In genomic region chr11:103464443-103464842, GRCm38 (mm10) we compare ENCODE assay signal across 9 mouse cellular contexts. TPM values are rescaled to one million over a fixed set of nuclear protein-coding genes. Genes with fewer than 3 reads are reported as not detected.
A peak's percentile ranks its signal among the peaks of the same experiment; 100 is the strongest.
DNase-seq lines count a peak whose midpoint lies in the region; ATAC-seq and TF ChIP-seq lines count a peak whose summit lies in the region.
"Had no signal": no experiment of that assay in that cellular context is flagged by ENCODE, and none has a peak within 500 bp of the region (broad histone marks: within the 10 kb centered on the region; RNA-seq: fewer than 3 reads in every experiment).

No protein-coding gene starts in this region.

- WGBS in intestine, postnatal 0 days = 80% methylated on average over 7 of the region's 7 CpGs
- 69% methylated on average over 7 of the region's 7 CpGs for WGBS in intestine, embryonic 16.5 days
- 62% methylated on average over 7 of the region's 7 CpGs for WGBS in heart, embryonic 11.5 days (ENCODE audit: insufficient replicate concordance)

- DNase-seq in NIH3T3 (ENCODE audit: low read depth) = peak; percentile 38
- DNase-seq in forelimb bud, embryonic 11.5 days (ENCODE audit: low read depth, low spot score) = peak; percentile 23
- no peak for DNase-seq in layer of hippocampus, postnatal 14 days (ENCODE audit: low spot score in 2 of 2)
- DNase-seq in frontal cortex, postnatal 25 days (ENCODE audit: low spot score in 2 of 2) = no peak

- H3K27me3 ChIP-seq in intestine, postnatal 0 days (replicated peaks; ENCODE audit: control insufficient read depth, insufficient read depth, low read length) = no peaks in the 10 kb centered on the region
- H3K27me3 ChIP-seq in intestine, embryonic 16.5 days (replicated peaks; ENCODE audit: control insufficient read depth, insufficient read depth, low read length) = no peaks in the 10 kb centered on the region
- no peaks in the 10 kb centered on the region for H3K27me3 ChIP-seq in heart, embryonic 11.5 days (ENCODE audit: control insufficient read depth, insufficient read depth, low read length)

- no peaks in the 10 kb centered on the region for H3K9me3 ChIP-seq in intestine, postnatal 0 days (ENCODE audit: control insufficient read depth)
- H3K9me3 ChIP-seq in intestine, embryonic 16.5 days (ENCODE audit: control insufficient read depth, low read length) = no peaks in the 10 kb centered on the region
- no peaks in the 10 kb centered on the region for H3K9me3 ChIP-seq in heart, embryonic 11.5 days (replicated peaks; ENCODE audit: control insufficient read depth, low read length)

- no peak for ATAC-seq in intestine, postnatal 0 days
- no peak for ATAC-seq in intestine, embryonic 16.5 days
- peak; percentile 61; the same call in 1 of the 2 replicates for ATAC-seq in neutrophil, adult 5-6 weeks (ENCODE audit: extremely low read depth, insufficient number of reproducible peaks, low FRiP score, poor library complexity, severe bottlenecking)
- ATAC-seq in heart, embryonic 11.5 days (replicated peaks; ENCODE audit: insufficient number of reproducible peaks, low FRiP score, low TSS enrichment) = no peak

- peak; percentile 56 for TF ChIP-seq CTCF in intestine, postnatal 0 days (IDR thresholded peaks at IDR 0.05; ENCODE audit: low read depth)

- no peak overlapping the region for H3K4me2 ChIP-seq in intestine, postnatal 0 days (replicated peaks; ENCODE audit: low read depth)
- H3K4me2 ChIP-seq in intestine, embryonic 16.5 days (ENCODE audit: low read depth, low read length) = no peak overlapping the region
- H3K4me2 ChIP-seq in heart, embryonic 11.5 days = no peak overlapping the region

- no peak overlapping the region for H3K4me3 ChIP-seq in intestine, postnatal 0 days (ENCODE audit: low read depth, low read length)
- H3K4me3 ChIP-seq in intestine, embryonic 16.5 days (ENCODE audit: low read length) = no peak overlapping the region
- H3K4me3 ChIP-seq in heart, embryonic 11.5 days (ENCODE audit: low read depth, low read length) = no peak overlapping the region
- H3K4me3 ChIP-seq: erythroblast, embryonic 14.5 days had no signal

- H3K27ac ChIP-seq in intestine, postnatal 0 days (ENCODE audit: low read depth, low read length) = no peak overlapping the region
- H3K27ac ChIP-seq in intestine, embryonic 16.5 days (ENCODE audit: low read length) = no peak overlapping the region
- H3K27ac ChIP-seq in heart, embryonic 11.5 days (ENCODE audit: low read depth, low read length) = no peak overlapping the region

- no peaks in the 10 kb centered on the region for H3K36me3 ChIP-seq in intestine, postnatal 0 days (ENCODE audit: control insufficient read depth, insufficient read depth)
- no peaks in the 10 kb centered on the region for H3K36me3 ChIP-seq in intestine, embryonic 16.5 days (ENCODE audit: control insufficient read depth, insufficient read depth, low read length)
- no peaks in the 10 kb centered on the region for H3K36me3 ChIP-seq in heart, embryonic 11.5 days (ENCODE audit: control insufficient read depth, insufficient read depth, low read length)

- H3K4me1 ChIP-seq in intestine, postnatal 0 days (replicated peaks; ENCODE audit: control insufficient read depth, insufficient read depth, low read length) = no peaks in the 10 kb centered on the region
- H3K4me1 ChIP-seq in intestine, embryonic 16.5 days (ENCODE audit: control insufficient read depth, insufficient read depth, low read length) = no peaks in the 10 kb centered on the region
- H3K4me1 ChIP-seq in heart, embryonic 11.5 days (ENCODE audit: control insufficient read depth, insufficient read depth, low read length) = no peaks in the 10 kb centered on the region

- H3K9ac ChIP-seq in intestine, postnatal 0 days (ENCODE audit: low read depth, low read length) = no peak overlapping the region
- H3K9ac ChIP-seq in intestine, embryonic 16.5 days (ENCODE audit: low read depth, low read length) = no peak overlapping the region
- H3K9ac ChIP-seq in heart, embryonic 11.5 days (ENCODE audit: low read depth, low read length) = no peak overlapping the region

RNA-seq across cellular contexts. Expression of gene Lrrc37a, which starts 40.0 kb away (rescaled TPM):
- not detected in 2 replicates for polyA plus RNA-seq in intestine, postnatal 0 days (2015; fragmentation: Nextera tagmentation; extraction: Ambion mirVana)
- not detected in 2 replicates for polyA plus RNA-seq in intestine, embryonic 16.5 days (2015; fragmentation: Nextera tagmentation; extraction: Ambion mirVana)
- total RNA-seq in neutrophil, adult 5-6 weeks (2017) = under 0.01 TPM in 1 of 2 replicates, not detected in the other
- total RNA-seq in layer of hippocampus, postnatal 14 days (2021) = not detected
- not detected in 2 replicates for polyA plus RNA-seq in heart, embryonic 11.5 days (2014; fragmentation: Nextera tagmentation; extraction: Ambion mirVana)

RNA-seq across cellular contexts. Expression of gene Plekhm1, which starts 52.0 kb away (rescaled TPM):
- polyA plus RNA-seq in intestine, postnatal 0 days (2015; fragmentation: Nextera tagmentation; extraction: Ambion mirVana) = 4.7 and 5.2 TPM in 2 replicates
- 6.1 and 7.0 TPM in 2 replicates for polyA plus RNA-seq in intestine, embryonic 16.5 days (2015; fragmentation: Nextera tagmentation; extraction: Ambion mirVana)
- 28.5 and 29.7 TPM in 2 replicates for total RNA-seq in neutrophil, adult 5-6 weeks (2017)
- total RNA-seq in layer of hippocampus, postnatal 14 days (2021) = 10 to 100 TPM; 17.0 to 17.7 TPM
- 4.4 and 5.2 TPM in 2 replicates for polyA plus RNA-seq in heart, embryonic 11.5 days (2014; fragmentation: Nextera tagmentation; extraction: Ambion mirVana)

Comparison
In these comparisons a context has a peak if more than half of its experiments do, and no peak if none do; other contexts are left out.
1. DNase-seq: peak in NIH3T3 (single experiment) and forelimb bud, embryonic 11.5 days (single experiment); none in layer of hippocampus, postnatal 14 days (0 of 2) and frontal cortex, postnatal 25 days (0 of 2).